ENCODE assay signal across 8 mouse cellular contexts in genomic region chr11:101171721-101172433, GRCm38 (mm10). TPM values are rescaled to one million over a fixed set of nuclear protein-coding genes. Genes with fewer than 3 reads are reported as not detected.
DNase-seq lines count a peak whose midpoint lies in the region; ATAC-seq and TF ChIP-seq lines count a peak whose summit lies in the region.

No protein-coding gene starts in this region.

- intact Hi-C loops in heart, postnatal 10 days (cut with DNase I): loop anchor here (10.0 kb wide), 1 partner anchor 277 kb away; no protein-coding TSS in a partner anchor

- peak overlapping the region; percentile 4; the same call in 1 of the 2 replicates for H3K9ac ChIP-seq in ES-Bruce4 (ENCODE audit: low read depth, poor library complexity, severe bottlenecking)
- peak overlapping the region; percentile 56 for H3K9ac ChIP-seq in forebrain, embryonic 11.5 days (ENCODE audit: low read length)
- peak overlapping the region; percentile 73 for H3K9ac ChIP-seq in neural tube, embryonic 13.5 days

- H3K27me3 ChIP-seq in ES-Bruce4 (ENCODE audit: control insufficient read depth, insufficient read depth, low read length, poor library complexity, severe bottlenecking): peaks cover 18% of the 10 kb centered on the region
- peaks cover 71% of the 10 kb centered on the region for H3K27me3 ChIP-seq in forebrain, embryonic 11.5 days (ENCODE audit: control insufficient read depth, insufficient read depth, low read length)
- peaks cover 60% of the 10 kb centered on the region for H3K27me3 ChIP-seq in neural tube, embryonic 13.5 days

- WGBS in forebrain, embryonic 11.5 days: 0% methylated on average over 31 of the region's 31 CpGs
- under 1% methylated on average over 31 of the region's 31 CpGs for WGBS in lung, adult 2 months
- WGBS in neural tube, embryonic 13.5 days: under 1% methylated on average over 31 of the region's 31 CpGs

- peak overlapping the region; percentile 64 for H3K4me3 ChIP-seq in ES-Bruce4 (ENCODE audit: low read depth, low read length)
- H3K4me3 ChIP-seq in forebrain, embryonic 11.5 days (ENCODE audit: low read depth, low read length): peak overlapping the region; percentile 65
- H3K4me3 ChIP-seq in lung, adult 2 months (replicated peaks; ENCODE audit: extremely low read depth, low read depth, low read length): peak overlapping the region; percentile 73
- peak overlapping the region; percentile 53 for H3K4me3 ChIP-seq in neural tube, embryonic 13.5 days

- no peak for TF ChIP-seq POLR2A in ES-Bruce4 (IDR thresholded peaks at IDR 0.05; ENCODE audit: insufficient read depth, low read length)
- TF ChIP-seq POLR2A in lung, adult 2 months (IDR thresholded peaks at IDR 0.05; ENCODE audit: borderline replicate concordance, extremely low read depth, low read depth, low read length): peak; percentile 39; the same call in 1 of the 2 replicates

- no peaks in the 10 kb centered on the region for H3K9me3 ChIP-seq in ES-Bruce4 (replicated peaks; ENCODE audit: control insufficient read depth, insufficient read depth, low read length, poor library complexity, severe bottlenecking)
- H3K9me3 ChIP-seq in forebrain, embryonic 11.5 days (ENCODE audit: control insufficient read depth, low read length): no peaks in the 10 kb centered on the region
- no peaks in the 10 kb centered on the region for H3K9me3 ChIP-seq in neural tube, embryonic 13.5 days

- no peaks in the 10 kb centered on the region for H3K4me1 ChIP-seq in ES-Bruce4 (ENCODE audit: control insufficient read depth, insufficient read depth, low read length)
- H3K4me1 ChIP-seq in forebrain, embryonic 11.5 days (replicated peaks; ENCODE audit: control insufficient read depth, insufficient read depth, low read length): peaks cover 28% of the 10 kb centered on the region
- peaks cover 20% of the 10 kb centered on the region for H3K4me1 ChIP-seq in lung, adult 2 months (ENCODE audit: control insufficient read depth, insufficient read depth, low read length)
- peaks cover 86% of the 10 kb centered on the region for H3K4me1 ChIP-seq in neural tube, embryonic 13.5 days (replicated peaks)

- no peak overlapping the region for H3K27ac ChIP-seq in ES-Bruce4 (ENCODE audit: insufficient read depth, low read length)
- H3K27ac ChIP-seq in forebrain, embryonic 11.5 days (ENCODE audit: low read depth, low read length): peak overlapping the region; percentile 59; the same call in 1 of the 2 replicates
- peak overlapping the region; percentile 90 for H3K27ac ChIP-seq in neural tube, embryonic 13.5 days (replicated peaks)

- no peak for TF ChIP-seq EP300 in ES-Bruce4 (IDR thresholded peaks at IDR 0.05; ENCODE audit: insufficient read depth, low read depth, low read length)

- no peaks in the 10 kb centered on the region for H3K36me3 ChIP-seq in ES-Bruce4 (ENCODE audit: control insufficient read depth, insufficient read depth, low read length, poor library complexity, severe bottlenecking)
- H3K36me3 ChIP-seq in forebrain, embryonic 11.5 days (ENCODE audit: control insufficient read depth, insufficient read depth, low read length): no peaks in the 10 kb centered on the region
- H3K36me3 ChIP-seq in neural tube, embryonic 13.5 days: peaks cover 11% of the 10 kb centered on the region

- peak; percentile 80 for DNase-seq in adrenal gland, postnatal 25 days
- peak; percentile 86 for DNase-seq in forebrain, embryonic 11.5 days (ENCODE audit: low spot score)
- peak; percentile 82 to 85 for DNase-seq in heart, postnatal 10 days
- peak; percentile 82 to 88 for DNase-seq in kidney, postnatal 4 days
- peak; percentile 67 for DNase-seq in lung, adult 2 months
- DNase-seq in c-Kit-positive CD71-positive TER-119-positive erythroid progenitor cells, embryonic 14.5 days (ENCODE audit: low spot score): no peak

- ATAC-seq in forebrain, embryonic 11.5 days (replicated peaks; ENCODE audit: low FRiP score): peak; percentile 60
- ATAC-seq in neural tube, embryonic 13.5 days (ENCODE audit: low read depth): peak; percentile 73

- H3K4me2 ChIP-seq in forebrain, embryonic 11.5 days (ENCODE audit: low read depth, low read length, severe bottlenecking): peak overlapping the region; percentile 82
- peak overlapping the region; percentile 87 for H3K4me2 ChIP-seq in neural tube, embryonic 13.5 days

- no peak for TF ChIP-seq CTCF in ES-Bruce4 (IDR thresholded peaks at IDR 0.05; ENCODE audit: low read depth, low read length)
- TF ChIP-seq CTCF in lung, adult 2 months (IDR thresholded peaks at IDR 0.05; ENCODE audit: insufficient read depth, low read length): no peak

RNA-seq across cellular contexts. Expression of gene Plekhh3, which starts 0.7 kb away (rescaled TPM):
- 2.5 and 4.4 TPM in 2 replicates for polyA plus RNA-seq in ES-Bruce4 (2011; ENCODE audit: insufficient read depth, insufficient read length, low read depth, missing spikeins)
- 31.1 and 36.4 TPM in 2 replicates for total RNA-seq in adrenal gland, postnatal 25 days (2021)
- polyA plus RNA-seq in forebrain, embryonic 11.5 days (2014; fragmentation: Nextera tagmentation; extraction: Ambion mirVana): 7.9 and 9.1 TPM in 2 replicates
- total RNA-seq in heart, postnatal 10 days (2021): 10 to 100 TPM; 23.6 to 28.3 TPM
- 41.2 and 47.4 TPM in 2 replicates for polyA plus RNA-seq in lung, adult 2 months (2012; rRNA removed)
- 10.3 and 13.0 TPM in 2 replicates for polyA plus RNA-seq in neural tube, embryonic 13.5 days (2015; fragmentation: Nextera tagmentation; extraction: Ambion mirVana)

RNA-seq across cellular contexts. Expression of gene Cntnap1, which starts 1.6 kb away (rescaled TPM):
- polyA plus RNA-seq in ES-Bruce4 (2011; ENCODE audit: insufficient read depth, insufficient read length, low read depth, missing spikeins): 0.15 and 0.37 TPM in 2 replicates
- total RNA-seq in adrenal gland, postnatal 25 days (2021): 6.6 and 9.1 TPM in 2 replicates
- polyA plus RNA-seq in forebrain, embryonic 11.5 days (2014; fragmentation: Nextera tagmentation; extraction: Ambion mirVana): 0.35 and 0.55 TPM in 2 replicates
- total RNA-seq in heart, postnatal 10 days (2021): 1 to 10 TPM; 1.8 to 2.1 TPM
- polyA plus RNA-seq in lung, adult 2 months (2012; rRNA removed): 2.6 and 2.7 TPM in 2 replicates
- 4.6 and 5.1 TPM in 2 replicates for polyA plus RNA-seq in neural tube, embryonic 13.5 days (2015; fragmentation: Nextera tagmentation; extraction: Ambion mirVana)

RNA-seq across cellular contexts. Expression of gene Ccr10, which starts 3.4 kb away (rescaled TPM):
- not detected in 2 replicates for polyA plus RNA-seq in ES-Bruce4 (2011; ENCODE audit: insufficient read depth, insufficient read length, low read depth, missing spikeins)
- total RNA-seq in adrenal gland, postnatal 25 days (2021): 0.18 TPM in 1 of 2 replicates, not detected in the other
- polyA plus RNA-seq in forebrain, embryonic 11.5 days (2014; fragmentation: Nextera tagmentation; extraction: Ambion mirVana): 0.17 TPM in 1 of 2 replicates, not detected in the other
- under 1 TPM; 0.14 to 0.20 TPM for total RNA-seq in heart, postnatal 10 days (2021)
- 0.45 and 0.62 TPM in 2 replicates for polyA plus RNA-seq in lung, adult 2 months (2012; rRNA removed)
- 0.40 and 0.91 TPM in 2 replicates for polyA plus RNA-seq in neural tube, embryonic 13.5 days (2015; fragmentation: Nextera tagmentation; extraction: Ambion mirVana)

RNA-seq across cellular contexts. Expression of gene Tubg2, which starts 16.2 kb away (rescaled TPM):
- 1.9 and 3.0 TPM in 2 replicates for polyA plus RNA-seq in ES-Bruce4 (2011; ENCODE audit: insufficient read depth, insufficient read length, low read depth, missing spikeins)
- total RNA-seq in adrenal gland, postnatal 25 days (2021): 5.7 and 6.4 TPM in 2 replicates
- polyA plus RNA-seq in forebrain, embryonic 11.5 days (2014; fragmentation: Nextera tagmentation; extraction: Ambion mirVana): 3.9 and 4.5 TPM in 2 replicates
- 1 to 10 TPM; 3.4 to 3.5 TPM for total RNA-seq in heart, postnatal 10 days (2021)
- polyA plus RNA-seq in lung, adult 2 months (2012; rRNA removed): 2.4 and 3.2 TPM in 2 replicates
- polyA plus RNA-seq in neural tube, embryonic 13.5 days (2015; fragmentation: Nextera tagmentation; extraction: Ambion mirVana): 35.5 and 38.9 TPM in 2 replicates

RNA-seq across cellular contexts. Expression of gene Tubg1, which starts 52.1 kb away (rescaled TPM):
- 55.3 and 60.5 TPM in 2 replicates for polyA plus RNA-seq in ES-Bruce4 (2011; ENCODE audit: insufficient read depth, insufficient read length, low read depth, missing spikeins)
- 42.1 and 50.1 TPM in 2 replicates for total RNA-seq in adrenal gland, postnatal 25 days (2021)
- 126 and 132 TPM in 2 replicates for polyA plus RNA-seq in forebrain, embryonic 11.5 days (2014; fragmentation: Nextera tagmentation; extraction: Ambion mirVana)
- 10 to 100 TPM; 27.0 to 31.1 TPM for total RNA-seq in heart, postnatal 10 days (2021)
- polyA plus RNA-seq in lung, adult 2 months (2012; rRNA removed): 10.7 and 14.4 TPM in 2 replicates
- polyA plus RNA-seq in neural tube, embryonic 13.5 days (2015; fragmentation: Nextera tagmentation; extraction: Ambion mirVana): 77.7 and 78.9 TPM in 2 replicates

Comparison
In these comparisons a context has a peak if more than half of its experiments do, and no peak if none do; other contexts are left out.
1. H3K9ac ChIP-seq: peak in every context shown above with its lines; median percentile 73 in neural tube, embryonic 13.5 days; 56 in forebrain, embryonic 11.5 days; 4 in ES-Bruce4.